Mouse (Mus musculus) liver, embryonic 14.5 days (tissue): ENCODE results near the gene Hist2h2ac. TPM values are rescaled to one million over a fixed set of nuclear protein-coding genes. Genes with fewer than 3 reads are reported as not detected.
A peak's percentile ranks its signal among the peaks of the same experiment; 100 is the strongest.

Experiments used
- ATAC-seq: fragments of 200-750 bp; cut with Nextera tagmentation; 2 replicates; pipeline ENCODE4 v1.8.0; 2017; ENCODE audit warnings: moderate number of reproducible peaks, mild to moderate bottlenecking, moderate library complexity; ENCODE audit not compliant: insufficient read depth
- DNase-seq, 3 experiments: peaks; one replicate each; pipeline ENCODE4 v3.0.0-alpha.2; 2012 to 2013; ENCODE audit warnings: low read depth in 3 of 3, low spot score in 3 of 3
- H3K27ac ChIP-seq: fragments of 300-500 bp; sonication (generic); 2 replicates; pipeline ENCODE4 v1.5.1; 2014; ENCODE audit warnings: moderate library complexity, mild to moderate bottlenecking, control low read depth, inconsistent platforms
- H3K27me3 ChIP-seq: fragments of 300-500 bp; sonication (generic); 2 replicates; pipeline ENCODE4 v1.6.1; 2014; ENCODE audit warnings: mild to moderate bottlenecking, low read length, moderate library complexity; ENCODE audit not compliant: control insufficient read depth, insufficient read depth
- H3K36me3 ChIP-seq: fragments of 300-500 bp; sonication (generic); replicated peaks from 2 replicates; pipeline ENCODE4 v1.6.1; 2014; ENCODE audit warnings: low read depth; ENCODE audit not compliant: control insufficient read depth, insufficient read depth
- H3K4me1 ChIP-seq, 2 experiments: fragments of 200-500 bp in 1 of 2; fragments of 300-500 bp in 1 of 2; sonication (generic) in 1 of 2; replicated peaks; 2 replicates each; pipeline ENCODE4 v1.6.1; 2012 to 2014; ENCODE audit warnings: antibody characterized with exemption in 1 of 2, inconsistent platforms in 1 of 2, low read length in 1 of 2; ENCODE audit not compliant: control insufficient read depth in 2 of 2, insufficient read depth in 2 of 2
- H3K4me2 ChIP-seq: fragments of 300-500 bp; sonication (generic); 2 replicates; pipeline ENCODE4 v1.6.1; 2014; ENCODE audit warnings: low read depth, mild to moderate bottlenecking, control low read depth, moderate library complexity
- H3K4me3 ChIP-seq, 2 experiments: fragments of 200-500 bp in 1 of 2; fragments of 300-500 bp in 1 of 2; sonication (generic) in 1 of 2; 2 replicates each; pipeline ENCODE4 v1.5.1; 2012 to 2014; ENCODE audit warnings: low read depth in 2 of 2, low read length in 2 of 2, mild to moderate bottlenecking in 2 of 2, control low read depth in 1 of 2, inconsistent platforms in 1 of 2, moderate library complexity in 1 of 2; ENCODE audit not compliant: insufficient read depth in 1 of 2
- H3K9ac ChIP-seq: fragments of 300-500 bp; sonication (generic); replicated peaks from 2 replicates; pipeline ENCODE4 v1.6.1; 2014; ENCODE audit warnings: mild to moderate bottlenecking, control low read depth, moderate library complexity
- H3K9me3 ChIP-seq: fragments of 300-500 bp; sonication (generic); 2 replicates; pipeline ENCODE4 v1.6.1; 2016; ENCODE audit warnings: low read length, mixed read lengths; ENCODE audit not compliant: control insufficient read depth
- CTCF ChIP-seq: IDR thresholded peaks from 2 replicates; pipeline ENCODE4 v1.5.1; 2016; ENCODE audit warnings: antibody characterized with exemption, low read depth, control low read depth
- EP300 ChIP-seq: IDR thresholded peaks from 2 replicates; pipeline ENCODE4 v1.6.1; 2016; ENCODE audit warnings: antibody characterized with exemption, low read depth
- WGBS: fragments of 180-500 bp; shearing (Covaris S2); extraction: QIAGEN DNeasy Blood & Tissue Kit; methylation state at CpG from one replicate; pipeline ENCODE4 v1.1.7; 2014; ENCODE audit not compliant: insufficient replicate concordance; 5-methylcytosine and 5-hydroxymethylcytosine counted together
- polyA plus RNA-seq, 2 experiments: library from polyadenylated mRNA; depleted of rRNA in 1 of 2; stranded (reverse) in 1 of 2; unstranded in 1 of 2; fragments of >200 nt; fragmentation: Nextera tagmentation in 1 of 2; extraction: Ambion mirVana in 1 of 2; gene quantifications; 2 replicates each; pipeline versions ENCODE4 v1.2.1 to v1.2.3; 2012 to 2014

Gene Hist2h2ac
- polyA plus RNA-seq, 2 experiments = 14.0 to 18.5 TPM

DNA sequence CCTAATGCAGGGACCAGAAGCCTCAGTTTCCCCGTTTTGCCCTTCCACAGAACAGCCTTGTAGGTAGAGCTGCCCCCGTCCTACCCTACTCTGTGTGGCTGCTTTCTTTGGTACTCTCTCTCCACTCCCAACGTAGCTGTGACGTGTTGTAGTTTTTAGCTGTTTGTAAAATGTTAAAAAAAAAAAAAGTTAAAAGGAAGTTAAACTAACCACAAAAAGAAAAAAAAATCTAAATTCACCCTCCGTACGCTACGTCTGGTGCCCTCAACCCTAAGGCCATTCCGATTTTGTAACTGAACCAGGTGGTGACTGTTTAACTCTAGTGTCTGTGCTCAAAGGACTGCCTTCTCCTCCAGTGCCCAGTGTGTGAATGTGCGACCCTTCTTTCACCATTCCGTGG is 25.7 kb downstream of the Hist2h2ac start:
- Histone ChIP-seq H3K4me1 (peaks cover 13 to 22% of the 10 kb centered on the region in 2 experiments), H3K27me3 (no peaks in the 10 kb centered on the region; the same call in 1 of the 2 replicates), H3K9ac (no peak overlapping the region), H3K4me3 (no peak overlapping the region), H3K36me3 (no peaks in the 10 kb centered on the region), H3K4me2 (no peak overlapping the region), H3K27ac (no peak overlapping the region), H3K9me3 (no peaks in the 10 kb centered on the region)
- ATAC-seq (no peak), DNase-seq (no peak)
- WGBS = 53% methylated on average over 10 of the region's 10 CpGs
- TF ChIP-seq EP300 (no peak), CTCF (no peak)

DNA sequence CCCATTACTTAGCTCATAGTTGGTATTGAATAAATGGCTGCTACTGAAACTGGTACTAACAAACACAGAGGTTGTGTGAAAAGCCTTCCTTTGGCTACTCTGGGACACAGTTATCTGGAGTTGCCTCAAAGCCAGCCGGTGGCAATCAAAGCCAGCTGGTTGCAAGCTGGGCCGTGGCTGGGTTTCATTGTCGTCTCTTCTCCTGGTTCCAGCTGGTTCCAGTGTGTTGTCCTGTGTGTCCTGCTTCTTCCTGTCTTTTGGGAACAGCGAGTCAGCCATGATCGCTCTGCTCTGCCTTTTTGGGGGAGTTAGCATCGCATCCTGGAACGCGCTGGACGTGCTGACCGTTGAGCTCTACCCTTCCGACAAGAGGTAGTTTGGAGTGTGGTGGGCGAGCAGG is 27.7 kb downstream of the Hist2h2ac start:
- DNase-seq = no peak
- no peak overlapping the region for H3K4me2 ChIP-seq
- H3K27me3 ChIP-seq = no peaks in the 10 kb centered on the region; the same call in 1 of the 2 replicates
- no peak overlapping the region for H3K4me3 ChIP-seq
- H3K9ac ChIP-seq = no peak overlapping the region
- H3K9me3 ChIP-seq = no peaks in the 10 kb centered on the region
- 59% methylated on average over 12 of the region's 12 CpGs for WGBS
- H3K27ac ChIP-seq = no peak overlapping the region
- H3K4me1 ChIP-seq = peaks cover 9 to 10% of the 10 kb centered on the region in 2 experiments
- TF ChIP-seq EP300 (no peak), CTCF (no peak)
- H3K36me3 ChIP-seq = no peaks in the 10 kb centered on the region
- ATAC-seq = no peak

- ATAC-seq (no peak), DNase-seq (no peak)
- peaks cover 0 to 9% of the 10 kb centered on the region in 2 experiments; a peak in 2 of 4 replicates for H3K4me1 ChIP-seq
- WGBS = 27% methylated on average over 4 of the region's 4 CpGs
- no peaks in the 10 kb centered on the region for H3K9me3 ChIP-seq
- H3K9ac ChIP-seq = no peak overlapping the region
- H3K4me2 ChIP-seq = no peak overlapping the region
- H3K4me3 ChIP-seq = no peak overlapping the region
- peaks cover 7% of the 10 kb centered on the region for H3K36me3 ChIP-seq
- TF ChIP-seq CTCF (no peak), EP300 (no peak)
- H3K27ac ChIP-seq = no peak overlapping the region
- H3K27me3 ChIP-seq = peaks cover 3% of the 10 kb centered on the region; the same call in 1 of the 2 replicates
Observed at GRCm38 (mm10) chr3:96182382-96182776, 38.3 kb downstream of the Hist2h2ac start.

GRCm38 (mm10) chr3:96181510-96182381 is 38.9 kb downstream of the Hist2h2ac start:
- ATAC-seq = no peak
- Histone ChIP-seq H3K9me3 (no peaks in the 10 kb centered on the region), H3K9ac (no peak overlapping the region), H3K4me1 (peaks cover 0 to 9% of the 10 kb centered on the region in 2 experiments; a peak in 2 of 4 replicates), H3K36me3 (peaks cover 11% of the 10 kb centered on the region), H3K27me3 (peaks cover 3% of the 10 kb centered on the region; the same call in 1 of the 2 replicates), H3K4me2 (peak overlapping the region; percentile 61), H3K27ac (no peak overlapping the region), H3K4me3 (no peak overlapping the region)
- DNase-seq = no peak
- TF ChIP-seq CTCF (no peak), EP300 (no peak)
- 49% methylated on average over 12 of the region's 12 CpGs for WGBS

DNA sequence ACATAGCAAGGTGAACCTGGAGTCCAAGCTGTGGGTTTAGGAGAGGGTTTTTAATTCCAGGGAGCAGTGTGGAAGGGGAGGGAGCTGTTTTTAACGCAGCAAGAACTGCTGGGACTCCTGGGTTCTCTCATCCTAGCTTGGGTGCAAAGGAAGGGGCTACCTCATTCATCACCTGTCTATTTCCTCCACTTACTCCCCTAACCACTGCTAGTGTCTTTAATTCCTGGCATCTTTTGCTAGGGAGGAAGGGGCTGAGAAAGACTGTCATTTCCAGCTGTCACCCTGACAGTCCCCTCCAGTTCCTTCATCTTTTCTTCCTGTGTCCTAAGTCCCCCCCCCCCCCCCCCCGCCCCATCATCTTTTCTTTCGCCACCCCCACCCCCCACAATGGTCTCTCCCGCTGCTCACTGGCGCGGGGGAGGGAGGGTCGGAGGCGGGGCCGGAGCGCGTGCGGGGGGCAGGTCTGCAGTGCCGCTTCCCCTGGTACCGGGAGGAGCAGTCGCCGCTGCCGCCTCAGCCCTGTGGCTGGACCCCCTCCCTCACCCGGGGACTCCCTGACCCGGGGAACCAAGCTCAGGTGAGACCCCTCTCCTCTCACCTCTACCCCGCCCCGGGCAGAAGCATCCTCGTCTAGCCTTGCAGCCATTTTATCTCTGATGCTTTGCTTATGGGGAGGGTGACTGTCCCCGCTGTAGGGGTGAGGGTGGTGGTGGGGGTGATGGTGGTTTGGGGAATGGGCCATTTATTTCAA is 39.8 kb downstream of the Hist2h2ac start, which contains the start of gene Sv2a:
TSS of gene Sv2a (plus strand) at position 425 of the 751 bp plus-strand sequence.
- no peak for DNase-seq
- no peak within 1 kb of the TSS; the same call in 1 of the 2 replicates for H3K9ac ChIP-seq
- peaks cover 19% of the 10 kb centered on the region for H3K36me3 ChIP-seq

More for the DNA sequence above, 39.8 kb downstream of the Hist2h2ac start, which contains the start of gene Sv2a:
- no peak within 1 kb of the TSS for H3K27ac ChIP-seq
- peaks cover 3% of the 10 kb centered on the region; the same call in 1 of the 2 replicates for H3K27me3 ChIP-seq
- TF ChIP-seq EP300 (no peak), CTCF (no peak)
- peak within 1 kb of the TSS; percentile 61 for H3K4me2 ChIP-seq
- peak within 1 kb of the TSS; percentile 41 to 47 for H3K4me3 ChIP-seq
- WGBS = 1% methylated on average over 17 of the region's 23 CpGs
- H3K4me1 ChIP-seq = peaks cover 0 to 9% of the 10 kb centered on the region in 2 experiments; a peak in 2 of 4 replicates
- ATAC-seq = no peak
- H3K9me3 ChIP-seq = no peaks in the 10 kb centered on the region
